Mouse (Mus musculus) Patski (cell line): ENCODE data around the gene Pus1. TPM values are rescaled to one million over a fixed set of nuclear protein-coding genes. Genes with fewer than 3 reads are reported as not detected.
"Not testable (repeated sequence)": the region's sequence is repeated elsewhere in the genome, so short reads cannot be mapped to it uniquely, and the experiment has no call there.

Experiments used
- ATAC-seq: fragments of 100-300 bp; one replicate; pipeline ENCODE4 v1.8.0; 2021
- CTCF ChIA-PET: fragments of 350-600 bp; sonication (Branson Sonifier 250); formaldehyde crosslinking; loops from one replicate; lab custom pipeline; 2022; ENCODE audit warnings: inconsistent platforms; lab: Charles Lee
- POLR2A ChIA-PET: fragments of 350-600 bp; sonication (Branson Sonifier 250); formaldehyde crosslinking; loops from one replicate; lab custom pipeline; 2022; ENCODE audit warnings: antibody characterized with exemption, inconsistent platforms; lab: Charles Lee
- DNase-seq: peaks from one replicate; pipeline ENCODE4 v3.0.0-alpha.2; 2011; ENCODE audit warnings: low read depth, low spot score
- H3K27me3 ChIP-seq: fragments of 371-371 bp; one replicate; pipeline ENCODE4 v1.5.1; 2021
- CTCF ChIP-seq: fragments of 100-300 bp; IDR thresholded peaks from one replicate; pipeline ENCODE4 v1.5.1; 2021
- in situ Hi-C: fragments of 300-500 bp; cut with MboI; formaldehyde crosslinking; loops from 3 replicates; pipeline ENCODE4 v1.11.1; 2018; ENCODE audit warnings: low pct_unique_long_range_greater_than_20kb, mixed read lengths
- polyA plus RNA-seq: library from polyadenylated mRNA; unstranded; gene quantifications from one replicate; pipeline ENCODE4 v1.2.3, GENCODE M21; 2021

The Pus1 gene
- polyA plus RNA-seq, 1 experiment from 2014 or later, result 59.2 TPM

- POLR2A ChIA-PET, result no interaction called here
- in situ Hi-C loops, result loop anchor here (5.0 kb wide), 1 partner anchor 61 kb away; no protein-coding TSS in a partner anchor
- no peaks in the 10 kb centered on the region for H3K27me3 ChIP-seq
- CTCF ChIA-PET, result interaction anchor here (1.2 kb wide), 1 partner anchor 131 kb away, joined by 3 read pairs; no protein-coding TSS in a partner anchor
- no peak for ATAC-seq
- TF ChIP-seq CTCF, result no peak
- DNase-seq, result no peak
Observed at GRCm38 (mm10) chr5:110781529-110782238, 1.2 kb upstream of the Pus1 start.

- ChIA-PET CTCF (interaction anchor here (1.2 kb wide), 1 partner anchor 132 kb away, joined by 3 read pairs; no protein-coding TSS in a partner anchor), POLR2A (no interaction called here)
- DNase-seq, result no peak
- H3K27me3 ChIP-seq, result no peaks in the 10 kb centered on the region
- peak; percentile 57 for ATAC-seq
- in situ Hi-C loops, result loop anchor here (5.0 kb wide), 1 partner anchor 61 kb away; no protein-coding TSS in a partner anchor
- TF ChIP-seq CTCF, result no peak
Observed at GRCm38 (mm10) chr5:110780761-110781528, 486 bp upstream of the Pus1 start.

- no peak for TF ChIP-seq CTCF
- in situ Hi-C loops, result no loop called here
- ATAC-seq, result no peak
- ChIA-PET CTCF (interaction anchor here (0.6 to 0.8 kb wide), 2 partner anchors 428 to 588 kb away, joined by 3 read pairs; no protein-coding TSS in a partner anchor), POLR2A (interaction anchor here (0.7 kb wide), 1 partner anchor 10 kb away, joined by 3 read pairs; no protein-coding TSS in a partner anchor)
- no peaks in the 10 kb centered on the region for H3K27me3 ChIP-seq
- DNase-seq, result no peak
Observed at GRCm38 (mm10) chr5:110779276-110779997, 1.0 kb downstream of the Pus1 start.

GRCm38 (mm10) chr5:110778263-110778662, 2.2 kb downstream of the Pus1 start:
- DNase-seq (no peak), ATAC-seq (no peak)
- ChIA-PET POLR2A (no interaction called here), CTCF (interaction anchor here (0.6 kb wide), 1 partner anchor 429 kb away, joined by 3 read pairs; no protein-coding TSS in a partner anchor)
- TF ChIP-seq CTCF, result no peak
- in situ Hi-C loops, result no loop called here
- no peaks in the 10 kb centered on the region for H3K27me3 ChIP-seq

- DNase-seq, result no peak
- H3K27me3 ChIP-seq, result no peaks in the 10 kb centered on the region
- ATAC-seq, result no peak
- no peak for TF ChIP-seq CTCF
- CTCF ChIA-PET, result no interaction called here
- in situ Hi-C loops, result no loop called here
- POLR2A ChIA-PET, result no interaction called here
Observed at GRCm38 (mm10) chr5:110776141-110776540, 4.3 kb downstream of the Pus1 start.

GRCm38 (mm10) chr5:110774511-110774910, 5.9 kb downstream of the Pus1 start:
- no peak for DNase-seq
- TF ChIP-seq CTCF, result no peak
- ATAC-seq, result no peak
- in situ Hi-C loops, result loop anchor here (25.0 kb wide), 1 partner anchor 287 kb away; no protein-coding TSS in a partner anchor
- ChIA-PET POLR2A (no interaction called here), CTCF (no interaction called here)
- no peaks in the 10 kb centered on the region for H3K27me3 ChIP-seq

GRCm38 (mm10) chr5:110772945-110773344, 7.5 kb downstream of the Pus1 start:
- CTCF ChIA-PET, result interaction anchor here (0.7 kb wide), 1 partner anchor 12 kb away, joined by 3 read pairs; no protein-coding TSS in a partner anchor

GRCm38 (mm10) chr5:110770448-110771158, 9.9 kb downstream of the Pus1 start, which contains the start of gene Ep400:
TSS of gene Ep400 (minus strand) at chr5:110770717.
- TF ChIP-seq CTCF, result no peak
- in situ Hi-C loops, result loop anchor here (25.0 kb wide), 1 partner anchor 283 kb away; no protein-coding TSS in a partner anchor
- peak; percentile 99 for DNase-seq
- CTCF ChIA-PET, result interaction anchor here (0.9 to 1.5 kb wide), 4 partner anchors 12 to 66 kb away, joined by 3 to 4 read pairs (median 4); no protein-coding TSS in a partner anchor
- H3K27me3 ChIP-seq, result no peaks in the 10 kb centered on the region
- POLR2A ChIA-PET, result interaction anchor here (0.6 to 1.7 kb wide), 3 partner anchors 17 to 501 kb away, joined by 3 to 6 read pairs (median 4); no protein-coding TSS in a partner anchor
- ATAC-seq, result peak; percentile 96

More at GRCm38 (mm10) chr5:110772945-110773344, 7.5 kb downstream of the Pus1 start:
- in situ Hi-C loops, result loop anchor here (25.0 kb wide), 1 partner anchor 286 kb away; no protein-coding TSS in a partner anchor
- H3K27me3 ChIP-seq, ATAC-seq, DNase-seq: not testable (repeated sequence)
- POLR2A ChIA-PET, result interaction anchor here (0.6 kb wide), 1 partner anchor 96 kb away, joined by 7 read pairs; no protein-coding TSS in a partner anchor

- no peak for TF ChIP-seq CTCF
- POLR2A ChIA-PET, result interaction anchor here (0.7 to 1.7 kb wide), 3 partner anchors 10 to 117 kb away, joined by 3 to 4 read pairs (median 3); no protein-coding TSS in a partner anchor
- in situ Hi-C loops, result loop anchor here (25.0 kb wide), 1 partner anchor 283 kb away; no protein-coding TSS in a partner anchor
- ATAC-seq (peak; percentile 61), DNase-seq (no peak)
- no peaks in the 10 kb centered on the region for H3K27me3 ChIP-seq
- CTCF ChIA-PET, result no interaction called here
Observed at GRCm38 (mm10) chr5:110770031-110770445, 10.4 kb downstream of the Pus1 start.
